Mouse (Mus musculus) MEL (cell line): ENCODE data around the gene Rom1. TPM values are rescaled to one million over a fixed set of nuclear protein-coding genes. Genes with fewer than 3 reads are reported as not detected.
A peak's percentile ranks its signal among the peaks of the same experiment; 100 is the strongest.

ENCODE experiments used
- DNase-seq: peaks from one replicate; pipeline ENCODE4 v3.0.0; 2011; ENCODE audit warnings: low read depth, low spot score
- H3K27ac ChIP-seq: 2 replicates; pipeline ENCODE4 v1.5.1; 2012; ENCODE audit warnings: low read depth, mild to moderate bottlenecking, control low read depth, low read length, moderate library complexity; ENCODE audit not compliant: control insufficient read depth
- H3K27me3 ChIP-seq, 2 experiments: fragments of 150-350 bp in 1 of 2; sonication (generic) in 1 of 2; 2 replicates each; pipeline ENCODE4 v1.6.1; 2012; ENCODE audit warnings: low read length in 2 of 2, mild to moderate bottlenecking in 2 of 2, improper control_type of control experiment in 1 of 2, moderate library complexity in 1 of 2; ENCODE audit not compliant: insufficient read depth in 2 of 2, control insufficient read depth in 1 of 2
- H3K36me3 ChIP-seq, 2 experiments: 2 replicates each; pipeline ENCODE4 v1.6.1; 2012 to 2014; ENCODE audit warnings: low read length in 2 of 2, improper control_type of control experiment in 1 of 2, inconsistent platforms in 1 of 2, mild to moderate bottlenecking in 1 of 2; ENCODE audit not compliant: insufficient read depth in 2 of 2, control insufficient read depth in 1 of 2
- H3K4me1 ChIP-seq, 2 experiments: fragments of 150-350 bp in 1 of 2; sonication (generic) in 1 of 2; 2 replicates each; pipeline ENCODE4 v1.6.1; 2012; ENCODE audit warnings: low read length in 2 of 2, improper control_type of control experiment in 1 of 2, mild to moderate bottlenecking in 1 of 2; ENCODE audit not compliant: insufficient read depth in 2 of 2, control insufficient read depth in 1 of 2
- H3K4me3 ChIP-seq, 2 experiments: fragments of 150-350 bp in 1 of 2; sonication (generic) in 1 of 2; 2 replicates each; pipeline ENCODE4 v1.5.1; 2012; ENCODE audit warnings: low read depth in 2 of 2, low read length in 2 of 2, mild to moderate bottlenecking in 2 of 2, moderate library complexity in 2 of 2, control low read depth in 1 of 2, improper control_type of control experiment in 1 of 2; ENCODE audit not compliant: control insufficient read depth in 1 of 2, insufficient read depth in 1 of 2
- H3K79me2 ChIP-seq: 2 replicates; pipeline ENCODE4 v1.6.1; 2012; ENCODE audit warnings: mild to moderate bottlenecking, low read length, moderate library complexity; ENCODE audit not compliant: control insufficient read depth, poor library complexity, insufficient read depth
- H3K9ac ChIP-seq: 2 replicates; pipeline ENCODE4 v1.6.1; 2012; ENCODE audit warnings: low read depth, mild to moderate bottlenecking, control low read depth, low read length, moderate library complexity; ENCODE audit not compliant: control insufficient read depth, poor library complexity, severe bottlenecking
- H3K9me3 ChIP-seq: fragments of 150-350 bp; sonication (generic); replicated peaks from 2 replicates; pipeline ENCODE4 v1.6.1; 2012; ENCODE audit warnings: mild to moderate bottlenecking, low read length, improper control_type of control experiment, moderate library complexity; ENCODE audit not compliant: insufficient read depth
- BHLHE40 ChIP-seq: IDR thresholded peaks from 2 replicates; pipeline ENCODE4 v1.6.1; 2012; ENCODE audit warnings: low read depth, mild to moderate bottlenecking, inconsistent platforms, low read length, improper control_type of control experiment, borderline replicate concordance
- CTCF ChIP-seq, 3 experiments: IDR thresholded peaks in 2 of 3; conservative IDR thresholded peaks in 1 of 3; 2 replicates each; pipeline ENCODE4 v1.5.1; 2011 to 2012; ENCODE audit warnings: low read length in 3 of 3, low read depth in 2 of 3, mild to moderate bottlenecking in 2 of 3, improper control_type of control experiment in 1 of 3, inconsistent platforms in 1 of 3, mixed read lengths in 1 of 3, moderate library complexity in 1 of 3; ENCODE audit not compliant: control insufficient read depth in 1 of 3, insufficient read depth in 1 of 3, poor library complexity in 1 of 3, severe bottlenecking in 1 of 3
- E2F4 ChIP-seq: IDR thresholded peaks from 2 replicates; pipeline ENCODE4 v1.6.1; 2011; ENCODE audit warnings: low read depth, low read length, improper control_type of control experiment, borderline replicate concordance
- ELF1 ChIP-seq: IDR thresholded peaks from 2 replicates; pipeline ENCODE4 v1.6.1; 2014; ENCODE audit warnings: low read depth, mild to moderate bottlenecking, inconsistent platforms, low read length, improper control_type of control experiment, moderate library complexity
- EP300 ChIP-seq, 2 experiments: IDR thresholded peaks; 2 replicates each; pipeline ENCODE4 v1.6.1; 2011; ENCODE audit warnings: improper control_type of control experiment in 2 of 2, low read length in 2 of 2, low read depth in 1 of 2, mild to moderate bottlenecking in 1 of 2
- ETS1 ChIP-seq: IDR thresholded peaks from 2 replicates; pipeline ENCODE4 v1.6.1; 2012; ENCODE audit warnings: low read depth, mild to moderate bottlenecking, inconsistent platforms, low read length, improper control_type of control experiment, moderate library complexity
- HCFC1 ChIP-seq: IDR thresholded peaks from 2 replicates; pipeline ENCODE4 v1.6.1; 2012; ENCODE audit warnings: low read depth, mild to moderate bottlenecking, inconsistent platforms, low read length, improper control_type of control experiment, moderate library complexity
- KAT2A ChIP-seq: conservative IDR thresholded peaks from 2 replicates; pipeline ENCODE4 v1.6.1; 2012; ENCODE audit warnings: low read depth, low read length, improper control_type of control experiment, inconsistent platforms
- MAX ChIP-seq: IDR thresholded peaks from 2 replicates; pipeline ENCODE4 v1.6.1; 2011; ENCODE audit warnings: low read length, improper control_type of control experiment
- MAZ ChIP-seq: IDR thresholded peaks from 2 replicates; pipeline ENCODE4 v1.6.1; 2012; ENCODE audit warnings: low read depth, mild to moderate bottlenecking, inconsistent platforms, low read length, improper control_type of control experiment
- MXI1 ChIP-seq: IDR thresholded peaks from 2 replicates; pipeline ENCODE4 v1.6.1; 2011; ENCODE audit warnings: mild to moderate bottlenecking, low read depth, low read length, improper control_type of control experiment
- MYC ChIP-seq: IDR thresholded peaks from 2 replicates; pipeline ENCODE4 v1.6.1; 2011; ENCODE audit warnings: low read depth, mild to moderate bottlenecking, low read length, improper control_type of control experiment, moderate library complexity
- NELFE ChIP-seq: IDR thresholded peaks from 2 replicates; pipeline ENCODE4 v1.6.1; 2011; ENCODE audit warnings: low read depth, low read length, improper control_type of control experiment
- NRF1 ChIP-seq: IDR thresholded peaks from 2 replicates; pipeline ENCODE4 v1.6.1; 2014; ENCODE audit warnings: low read depth, mild to moderate bottlenecking, inconsistent platforms, low read length, improper control_type of control experiment, moderate library complexity; ENCODE audit not compliant: poor library complexity, insufficient read depth, severe bottlenecking
- POLR2A ChIP-seq, 2 experiments: IDR thresholded peaks; 2 replicates each; pipeline ENCODE4 v1.6.1; 2011 to 2012; ENCODE audit warnings: low read length in 2 of 2, mild to moderate bottlenecking in 2 of 2, control low read depth in 1 of 2, improper control_type of control experiment in 1 of 2, low read depth in 1 of 2, moderate library complexity in 1 of 2; ENCODE audit not compliant: control insufficient read depth in 1 of 2, insufficient read depth in 1 of 2, poor library complexity in 1 of 2
- POLR2AphosphoS2 ChIP-seq: IDR thresholded peaks from 2 replicates; pipeline ENCODE4 v1.6.1; 2011; ENCODE audit warnings: low read length, improper control_type of control experiment
- RAD21 ChIP-seq: IDR thresholded peaks from 2 replicates; pipeline ENCODE4 v1.6.1; 2011; ENCODE audit warnings: mild to moderate bottlenecking, low read depth, low read length, improper control_type of control experiment
- RCOR1 ChIP-seq: IDR thresholded peaks from 2 replicates; pipeline ENCODE4 v1.6.1; 2012; ENCODE audit warnings: low read depth, mild to moderate bottlenecking, inconsistent platforms, low read length, improper control_type of control experiment
- SIN3A ChIP-seq: IDR thresholded peaks from 2 replicates; pipeline ENCODE4 v1.6.1; 2012; ENCODE audit warnings: low read length, improper control_type of control experiment, inconsistent platforms
- SMC3 ChIP-seq: IDR thresholded peaks from 2 replicates; pipeline ENCODE4 v1.6.1; 2011; ENCODE audit warnings: low read depth, low read length, improper control_type of control experiment
- TAL1 ChIP-seq: IDR thresholded peaks from 2 replicates; pipeline ENCODE4 v1.6.1; 2012; ENCODE audit warnings: mild to moderate bottlenecking, inconsistent platforms, low read length, moderate library complexity, mixed read lengths
- TBP ChIP-seq: IDR thresholded peaks from 2 replicates; pipeline ENCODE4 v1.8.0; 2011; ENCODE audit warnings: low read depth, low read length, improper control_type of control experiment
- TCF12 ChIP-seq: IDR thresholded peaks from 2 replicates; pipeline ENCODE4 v1.6.1; 2014; ENCODE audit warnings: low read depth, mild to moderate bottlenecking, inconsistent platforms, low read length, improper control_type of control experiment, moderate library complexity
- USF1 ChIP-seq: IDR thresholded peaks from 2 replicates; pipeline ENCODE4 v1.6.1; 2014; ENCODE audit warnings: low read depth, mild to moderate bottlenecking, inconsistent platforms, low read length, improper control_type of control experiment, moderate library complexity
- USF2 ChIP-seq, 2 experiments: IDR thresholded peaks; 2 replicates each; pipeline ENCODE4 v1.6.1; 2011 to 2012; ENCODE audit warnings: improper control_type of control experiment in 2 of 2, low read length in 2 of 2, borderline replicate concordance in 1 of 2, inconsistent platforms in 1 of 2, low read depth in 1 of 2, mild to moderate bottlenecking in 1 of 2; ENCODE audit not compliant: insufficient read depth in 1 of 2
- ZC3H11A ChIP-seq: IDR thresholded peaks from 2 replicates; pipeline ENCODE4 v1.6.1; 2012; ENCODE audit warnings: low read depth, mild to moderate bottlenecking, inconsistent platforms, low read length, improper control_type of control experiment
- ZMIZ1 ChIP-seq: IDR thresholded peaks from 2 replicates; pipeline ENCODE4 v1.6.1; 2012; ENCODE audit warnings: low read depth, mild to moderate bottlenecking, inconsistent platforms, low read length, improper control_type of control experiment, moderate library complexity
- polyA plus RNA-seq, 2 experiments: library from polyadenylated mRNA; stranded (reverse) in 1 of 2; unstranded in 1 of 2; fragments of >175 nt in 1 of 2; fragments of >200 nt in 1 of 2; gene quantifications; 2 replicates each; pipeline versions ENCODE4 v1.2.1 to v1.2.4; 2012; ENCODE audit warnings: low replicate concordance in 2 of 2, low read depth in 1 of 2; ENCODE audit not compliant: insufficient read length in 2 of 2, insufficient read depth in 1 of 2, missing spikeins in 1 of 2
- total RNA-seq: library from RNA; depleted of rRNA; stranded (reverse); fragments of 300-350 nt; gene quantifications from 2 replicates; pipeline ENCODE4 v1.2.3, GENCODE M21; 2012; rRNA removed

The Rom1 gene
- total RNA-seq (1.6 and 4.1 TPM in 2 replicates), polyA plus RNA-seq (1 to 10 TPM in 1 of 2 experiments, not detected in 1; 3.1 TPM)

GRCm38 (mm10) chr19:8929224-8930088, at the start of gene Rom1, which contains the start of gene Eml3:
Rom1 (minus strand) TSS chr19:8929356.
Eml3 (plus strand) TSS chr19:8929552.
- TF ChIP-seq TCF12 = peak; percentile 34; the same call in 1 of the 2 replicates
- TF ChIP-seq POLR2A (IDR thresholded peaks at IDR 0.05; ENCODE audit: control insufficient read depth in 1 of 2, insufficient read depth in 1 of 2, low read depth in 1 of 2, low read length in 2 of 2, poor library complexity in 1 of 2) = peak; percentile 24 to 63; a peak in 2 of 4 replicates
- TF ChIP-seq MAZ = peak; percentile 34; the same call in 1 of the 2 replicates
- TF ChIP-seq MXI1 = peak; percentile 41; the same call in 1 of the 2 replicates
- TF ChIP-seq NELFE = peak; percentile 36
- peak in 2 of 3 experiments; percentile 62 to 70; a peak in 4 of 6 replicates for TF ChIP-seq CTCF (IDR thresholded peaks at IDR 0.05 in 2 of 3, conservative IDR thresholded peaks at IDR 0.05 in 1 of 3; ENCODE audit: control insufficient read depth in 1 of 3, insufficient read depth in 1 of 3, low read depth in 2 of 3, low read length in 3 of 3, poor library complexity in 1 of 3, severe bottlenecking in 1 of 3)
- no peak for TF ChIP-seq SMC3
- no peak for TF ChIP-seq BHLHE40
- no peak; the same call in 1 of the 2 replicates for TF ChIP-seq POLR2AphosphoS2
- TF ChIP-seq USF2 (IDR thresholded peaks at IDR 0.05; ENCODE audit: borderline replicate concordance in 1 of 2, insufficient read depth in 1 of 2, low read depth in 1 of 2, low read length in 2 of 2) = no peak
- TF ChIP-seq TAL1 = no peak
- TF ChIP-seq TBP = peak; percentile 30; the same call in 1 of the 2 replicates
- TF ChIP-seq MAX = no peak
- peak; percentile 21; the same call in 1 of the 2 replicates for TF ChIP-seq SIN3A
- peak; percentile 79 for TF ChIP-seq ELF1
- TF ChIP-seq HCFC1 = peak; percentile 24; the same call in 1 of the 2 replicates
- Histone ChIP-seq H3K9me3 (no peaks in the 10 kb centered on the region), H3K4me3 (peak within 1 kb of the TSS; percentile 66 to 79), H3K4me1 (peaks cover 18 to 37% of the 10 kb centered on the region in 2 experiments), H3K27ac (peak within 1 kb of the TSS; percentile 63), H3K36me3 (peaks cover 0 to 27% of the 10 kb centered on the region in 2 experiments; a peak in 2 of 4 replicates), H3K79me2 (no peaks in the 10 kb centered on the region; the same call in none of the 2 replicates), H3K9ac (peak within 1 kb of the TSS; percentile 89), H3K27me3 (no peaks in the 10 kb centered on the region)
- peak; percentile 88 for DNase-seq

GRCm38 (mm10) chr19:8976535-8976934, 47.4 kb upstream of the Rom1 start:
- H3K4me3 ChIP-seq = no peak overlapping the region
- no peak overlapping the region for H3K9ac ChIP-seq
- H3K4me1 ChIP-seq = peaks cover 2 to 25% of the 10 kb centered on the region in 2 experiments
- H3K27ac ChIP-seq = no peak overlapping the region
- no peaks in the 10 kb centered on the region for H3K9me3 ChIP-seq
- peak; percentile 68 for DNase-seq
- peaks cover 39 to 75% of the 10 kb centered on the region in 2 experiments for H3K36me3 ChIP-seq
- peaks cover 27% of the 10 kb centered on the region for H3K79me2 ChIP-seq
- H3K27me3 ChIP-seq = no peaks in the 10 kb centered on the region
- TF ChIP-seq ETS1 = no peak
- TF ChIP-seq POLR2A (IDR thresholded peaks at IDR 0.05; ENCODE audit: control insufficient read depth in 1 of 2, insufficient read depth in 1 of 2, low read depth in 1 of 2, low read length in 2 of 2, poor library complexity in 1 of 2) = peak in 1 of 2 experiments; percentile 32; a peak in 1 of 4 replicates
- no peak; the same call in 1 of the 2 replicates for TF ChIP-seq POLR2AphosphoS2
- no peak for TF ChIP-seq USF1
- no peak for TF ChIP-seq ZMIZ1
- TF ChIP-seq SIN3A = no peak
- no peak for TF ChIP-seq EP300 (IDR thresholded peaks at IDR 0.05; ENCODE audit: low read depth in 1 of 2, low read length in 2 of 2)
- no peak for TF ChIP-seq KAT2A
- no peak for TF ChIP-seq E2F4
- no peak for TF ChIP-seq RCOR1
- TF ChIP-seq MAX = no peak
- no peak for TF ChIP-seq USF2 (IDR thresholded peaks at IDR 0.05; ENCODE audit: borderline replicate concordance in 1 of 2, insufficient read depth in 1 of 2, low read depth in 1 of 2, low read length in 2 of 2)
- TF ChIP-seq RAD21 = peak; percentile 54
- TF ChIP-seq BHLHE40 = no peak
- TF ChIP-seq NRF1 = no peak
- peak; percentile 59 for TF ChIP-seq ZC3H11A
- TF ChIP-seq MYC = no peak
